Mouse (Mus musculus): Measurements from ENCODE around the gene Pcp4l1. TPM values are rescaled to one million over a fixed set of nuclear protein-coding genes. Genes with fewer than 3 reads are reported as not detected.

Gene Pcp4l1
- polyA plus RNA-seq, 1 experiment: 0.13 TPM

- no peak overlapping the region for H3K4me3 ChIP-seq (ENCODE audit: insufficient read depth, poor library complexity, severe bottlenecking)
- no peaks in the 10 kb centered on the region for H3K36me3 ChIP-seq (ENCODE audit: control insufficient read depth, insufficient read depth)
- H3K79me3 ChIP-seq (ENCODE audit: low read depth): no peaks in the 10 kb centered on the region
- no peak for TF ChIP-seq MYOD1 (IDR thresholded peaks at IDR 0.05; ENCODE audit: control insufficient read depth, insufficient read length, low read depth)
- TF ChIP-seq FOSL1 (IDR thresholded peaks at IDR 0.05; ENCODE audit: insufficient read depth, low read length, poor library complexity, severe bottlenecking): no peak
- TF ChIP-seq MAX (IDR thresholded peaks at IDR 0.05): no peak
- no peaks in the 10 kb centered on the region for H3K27me3 ChIP-seq (ENCODE audit: control insufficient read depth, insufficient read depth, insufficient read length)
- H3K79me2 ChIP-seq (ENCODE audit: control insufficient read depth, insufficient read depth): no peaks in the 10 kb centered on the region
- no peak overlapping the region for H3ac ChIP-seq (ENCODE audit: control insufficient read depth, insufficient read length, low read depth)
These were observed 36.5 kb downstream of the Pcp4l1 start for GRCm38 (mm10) chr1:171159485-171159975.

GRCm38 (mm10) chr1:171157965-171158364, 38.1 kb downstream of the Pcp4l1 start:
- no peak overlapping the region for H3K4me3 ChIP-seq (ENCODE audit: insufficient read depth, poor library complexity, severe bottlenecking)
- TF ChIP-seq MYOG (IDR thresholded peaks at IDR 0.05; ENCODE audit: control insufficient read depth, extremely low read depth, insufficient read length) (no peak), MYOD1 (IDR thresholded peaks at IDR 0.05; ENCODE audit: control insufficient read depth, insufficient read length, low read depth) (no peak), CTCF (IDR thresholded peaks at IDR 0.05; ENCODE audit: control insufficient read depth, insufficient read depth, insufficient read length) (no peak), CEBPB (IDR thresholded peaks at IDR 0.05; ENCODE audit: low read depth) (no peak), FOSL1 (IDR thresholded peaks at IDR 0.05; ENCODE audit: insufficient read depth, low read length, poor library complexity, severe bottlenecking) (no peak), USF1 (IDR thresholded peaks at IDR 0.05; ENCODE audit: low read depth) (no peak), MAX (IDR thresholded peaks at IDR 0.05) (no peak)
- H3K79me3 ChIP-seq (ENCODE audit: low read depth): no peaks in the 10 kb centered on the region
- H3ac ChIP-seq (ENCODE audit: control insufficient read depth, insufficient read length, low read depth): no peak overlapping the region
- H3K27me3 ChIP-seq (ENCODE audit: control insufficient read depth, insufficient read depth, insufficient read length): no peaks in the 10 kb centered on the region
- no peaks in the 10 kb centered on the region for H3K36me3 ChIP-seq (ENCODE audit: control insufficient read depth, insufficient read depth)
- H3K79me2 ChIP-seq (ENCODE audit: control insufficient read depth, insufficient read depth): no peaks in the 10 kb centered on the region

GRCm38 (mm10) chr1:171156644-171157043, 39.4 kb downstream of the Pcp4l1 start:
- no peaks in the 10 kb centered on the region for H3K27me3 ChIP-seq (ENCODE audit: control insufficient read depth, insufficient read depth, insufficient read length)
- no peaks in the 10 kb centered on the region for H3K79me3 ChIP-seq (ENCODE audit: low read depth)
- no peaks in the 10 kb centered on the region for H3K36me3 ChIP-seq (ENCODE audit: control insufficient read depth, insufficient read depth)
- no peaks in the 10 kb centered on the region for H3K79me2 ChIP-seq (ENCODE audit: control insufficient read depth, insufficient read depth)
- TF ChIP-seq CTCF (IDR thresholded peaks at IDR 0.05; ENCODE audit: control insufficient read depth, insufficient read depth, insufficient read length): no peak
- no peak for TF ChIP-seq FOSL1 (IDR thresholded peaks at IDR 0.05; ENCODE audit: insufficient read depth, low read length, poor library complexity, severe bottlenecking)
- no peak for TF ChIP-seq USF1 (IDR thresholded peaks at IDR 0.05; ENCODE audit: low read depth)
- TF ChIP-seq CEBPB (IDR thresholded peaks at IDR 0.05; ENCODE audit: low read depth): no peak
- no peak for TF ChIP-seq MYOD1 (IDR thresholded peaks at IDR 0.05; ENCODE audit: control insufficient read depth, insufficient read length, low read depth)
- TF ChIP-seq MAX (IDR thresholded peaks at IDR 0.05): no peak
- TF ChIP-seq MYOG (IDR thresholded peaks at IDR 0.05; ENCODE audit: control insufficient read depth, extremely low read depth, insufficient read length): no peak
- H3K4me3 ChIP-seq (ENCODE audit: insufficient read depth, poor library complexity, severe bottlenecking): no peak overlapping the region
- no peak overlapping the region for H3ac ChIP-seq (ENCODE audit: control insufficient read depth, insufficient read length, low read depth)

GRCm38 (mm10) chr1:171151966-171152365, 44.1 kb downstream of the Pcp4l1 start:
- Histone ChIP-seq H3K79me2 (ENCODE audit: control insufficient read depth, insufficient read depth) (peaks cover 31% of the 10 kb centered on the region), H3K27me3 (ENCODE audit: control insufficient read depth, insufficient read depth, insufficient read length) (no peaks in the 10 kb centered on the region), H3K36me3 (ENCODE audit: control insufficient read depth, insufficient read depth) (no peaks in the 10 kb centered on the region), H3ac (ENCODE audit: control insufficient read depth, insufficient read length, low read depth) (no peak overlapping the region), H3K4me3 (ENCODE audit: insufficient read depth, poor library complexity, severe bottlenecking) (no peak overlapping the region), H3K79me3 (ENCODE audit: low read depth) (peaks cover 13% of the 10 kb centered on the region)
- TF ChIP-seq FOSL1 (IDR thresholded peaks at IDR 0.05; ENCODE audit: insufficient read depth, low read length, poor library complexity, severe bottlenecking) (no peak), MYOD1 (IDR thresholded peaks at IDR 0.05; ENCODE audit: control insufficient read depth, insufficient read length, low read depth) (no peak), CEBPB (IDR thresholded peaks at IDR 0.05; ENCODE audit: low read depth) (no peak), MYOG (IDR thresholded peaks at IDR 0.05; ENCODE audit: control insufficient read depth, extremely low read depth, insufficient read length) (no peak), USF1 (IDR thresholded peaks at IDR 0.05; ENCODE audit: low read depth) (no peak), CTCF (IDR thresholded peaks at IDR 0.05; ENCODE audit: control insufficient read depth, insufficient read depth, insufficient read length) (no peak), MAX (IDR thresholded peaks at IDR 0.05) (no peak)

GRCm38 (mm10) chr1:171150838-171151391, 45.2 kb downstream of the Pcp4l1 start:
- no peaks in the 10 kb centered on the region for H3K27me3 ChIP-seq (ENCODE audit: control insufficient read depth, insufficient read depth, insufficient read length)
- no peaks in the 10 kb centered on the region for H3K36me3 ChIP-seq (ENCODE audit: control insufficient read depth, insufficient read depth)
- peak overlapping the region; percentile 58 for H3ac ChIP-seq (ENCODE audit: control insufficient read depth, insufficient read length, low read depth)
- peak overlapping the region; percentile 93 for H3K4me3 ChIP-seq (ENCODE audit: insufficient read depth, poor library complexity, severe bottlenecking)
- peaks cover 31% of the 10 kb centered on the region for H3K79me2 ChIP-seq (ENCODE audit: control insufficient read depth, insufficient read depth)
- TF ChIP-seq MYOG (IDR thresholded peaks at IDR 0.05; ENCODE audit: control insufficient read depth, extremely low read depth, insufficient read length): no peak
- TF ChIP-seq MYOD1 (IDR thresholded peaks at IDR 0.05; ENCODE audit: control insufficient read depth, insufficient read length, low read depth): no peak
- TF ChIP-seq FOSL1 (IDR thresholded peaks at IDR 0.05; ENCODE audit: insufficient read depth, low read length, poor library complexity, severe bottlenecking): no peak
- TF ChIP-seq CEBPB (IDR thresholded peaks at IDR 0.05; ENCODE audit: low read depth): no peak
- TF ChIP-seq USF1 (IDR thresholded peaks at IDR 0.05; ENCODE audit: low read depth): no peak
- TF ChIP-seq MAX (IDR thresholded peaks at IDR 0.05): no peak
- no peak for TF ChIP-seq CTCF (IDR thresholded peaks at IDR 0.05; ENCODE audit: control insufficient read depth, insufficient read depth, insufficient read length)
- H3K79me3 ChIP-seq (ENCODE audit: low read depth): peaks cover 14% of the 10 kb centered on the region

All from C2C12 (cell line).